Comparison of ENCODE assay signal across 18 mouse cellular contexts in genomic region chr17:76484130-76484529, GRCm38 (mm10).
DNase-seq lines count a peak whose midpoint lies in the region; ATAC-seq and TF ChIP-seq lines count a peak whose summit lies in the region.
"Had no signal": no experiment of that assay in that cellular context is flagged by ENCODE, and none has a peak within 500 bp of the region (broad histone marks: within the 10 kb centered on the region; RNA-seq: fewer than 3 reads in every experiment).

No protein-coding gene starts in this region.

- no peaks in the 10 kb centered on the region for H3K4me1 ChIP-seq in lung, embryonic 14.5 days (ENCODE audit: insufficient read depth)
- no peaks in the 10 kb centered on the region for H3K4me1 ChIP-seq in lung, adult 2 months (ENCODE audit: control insufficient read depth, insufficient read depth, low read length)
- H3K4me1 ChIP-seq: forebrain, embryonic 15.5 days; heart, embryonic 10.5 days; hindbrain, embryonic 12.5 days; midbrain, embryonic 12.5 days had no signal

- H3K4me2 ChIP-seq in lung, embryonic 14.5 days: no peak overlapping the region
- H3K4me2 ChIP-seq: forebrain, embryonic 15.5 days; hindbrain, embryonic 12.5 days; midbrain, embryonic 12.5 days had no signal

- no peak overlapping the region for H3K27ac ChIP-seq in lung, embryonic 14.5 days (ENCODE audit: low read depth)
- H3K27ac ChIP-seq: forebrain, embryonic 15.5 days; heart, embryonic 10.5 days; hindbrain, embryonic 12.5 days; liver, embryonic 14.5 days; midbrain, embryonic 12.5 days had no signal

- H3K9ac ChIP-seq in lung, embryonic 14.5 days: no peak overlapping the region
- H3K9ac ChIP-seq: forebrain, embryonic 15.5 days; hindbrain, embryonic 12.5 days; liver, embryonic 14.5 days; midbrain, embryonic 12.5 days had no signal

- TF ChIP-seq POLR2A in lung, adult 2 months (IDR thresholded peaks at IDR 0.05; ENCODE audit: borderline replicate concordance, extremely low read depth, low read depth, low read length): no peak

- 35% methylated on average over 2 of the region's 2 CpGs for WGBS in lung, embryonic 14.5 days
- WGBS in lung, adult 2 months: 50% methylated on average over 2 of the region's 2 CpGs

- no peaks in the 10 kb centered on the region for H3K9me3 ChIP-seq in lung, embryonic 14.5 days (ENCODE audit: low read depth, low read length)
- H3K9me3 ChIP-seq: forebrain, embryonic 15.5 days; heart, embryonic 10.5 days; hindbrain, embryonic 12.5 days; midbrain, embryonic 12.5 days had no signal

- H3K27me3 ChIP-seq in lung, embryonic 14.5 days (ENCODE audit: insufficient read depth, low read length): no peaks in the 10 kb centered on the region
- H3K27me3 ChIP-seq: forebrain, embryonic 15.5 days; hindbrain, embryonic 12.5 days; midbrain, embryonic 12.5 days had no signal

- peak; percentile 4 to 5 for DNase-seq in heart, postnatal 10 days
- DNase-seq in heart, adult 18-20 months: no peak
- DNase-seq in lung, embryonic 14.5 days: peak; percentile 77
- DNase-seq in lung, adult 2 months: no peak
- peak; percentile 8 for DNase-seq in right cerebral cortex, postnatal 4 days
- DNase-seq in right cerebral cortex, postnatal 25 days: no peak
- DNase-seq: adrenal gland, postnatal 36 days; cerebellum, adult 8-10 months; gastrocnemius, postnatal 36 days; thymus, postnatal 14 days had no signal

- intact Hi-C loops in heart, postnatal 10 days (cut with DNase I): no loop called here

- no peaks in the 10 kb centered on the region for H3K36me3 ChIP-seq in lung, embryonic 14.5 days (ENCODE audit: insufficient read depth)
- H3K36me3 ChIP-seq: forebrain, embryonic 15.5 days; heart, embryonic 10.5 days; hindbrain, embryonic 12.5 days; midbrain, embryonic 12.5 days had no signal

- no peak for TF ChIP-seq CTCF in lung, embryonic 14.5 days (IDR thresholded peaks at IDR 0.05; ENCODE audit: low read depth)
- TF ChIP-seq CTCF in lung, adult 2 months (IDR thresholded peaks at IDR 0.05; ENCODE audit: insufficient read depth, low read length): no peak

- no peak for ATAC-seq in lung, embryonic 14.5 days (ENCODE audit: insufficient read depth)
- no peak for ATAC-seq in megakaryocyte-erythroid progenitor cell, adult 5-6 weeks (replicated peaks; ENCODE audit: low FRiP score, low TSS enrichment, poor library complexity, severe bottlenecking)
- ATAC-seq: activated CD4-positive, CD25-positive, alpha-beta regulatory T cell, adult 4 months; forebrain, embryonic 15.5 days had no signal

- no peak overlapping the region for H3K4me3 ChIP-seq in lung, embryonic 14.5 days (ENCODE audit: low read depth, low read length)
- no peak overlapping the region for H3K4me3 ChIP-seq in lung, adult 2 months (replicated peaks; ENCODE audit: extremely low read depth, low read depth, low read length)
- H3K4me3 ChIP-seq: erythroblast, embryonic 14.5 days; forebrain, embryonic 15.5 days; heart, embryonic 10.5 days; hindbrain, embryonic 12.5 days; midbrain, embryonic 12.5 days had no signal

Comparison
In these comparisons a context has a peak if more than half of its experiments do, and no peak if none do; other contexts are left out.
1. DNase-seq: peak in heart, postnatal 10 days (2 of 2), lung, embryonic 14.5 days (single experiment) and right cerebral cortex, postnatal 4 days (single experiment); none in heart, adult 18-20 months (0 of 2), lung, adult 2 months (single experiment) and right cerebral cortex, postnatal 25 days (single experiment).